Mouse (Mus musculus) ES-E14 (cell line): ENCODE results near the gene Cdk11b. TPM values are rescaled to one million over a fixed set of nuclear protein-coding genes. Genes with fewer than 3 reads are reported as not detected.

ENCODE experiments used
- DNase-seq: peaks from one replicate; pipeline ENCODE4 v3.0.0-alpha.2; 2013; ENCODE audit warnings: low read depth, low spot score
- H3K27ac ChIP-seq: 2 replicates; pipeline ENCODE4 v1.5.1; 2012; ENCODE audit warnings: low read depth, mild to moderate bottlenecking, low read length, moderate library complexity, mixed read lengths; ENCODE audit not compliant: poor library complexity, insufficient read depth, severe bottlenecking
- H3K36me3 ChIP-seq: 2 replicates; pipeline ENCODE4 v1.6.1; 2012; ENCODE audit warnings: mild to moderate bottlenecking, low read length, moderate library complexity, mixed read lengths; ENCODE audit not compliant: control insufficient read depth, poor library complexity, insufficient read depth, severe bottlenecking
- H3K4me1 ChIP-seq, 2 experiments: fragments of 150-350 bp in 1 of 2; sonication (generic) in 1 of 2; 2 replicates each; pipeline ENCODE4 v1.6.1; 2012; ENCODE audit warnings: low read length in 2 of 2, mild to moderate bottlenecking in 1 of 2, mixed read lengths in 1 of 2; ENCODE audit not compliant: control insufficient read depth in 2 of 2, insufficient read depth in 2 of 2, poor library complexity in 1 of 2
- H3K4me3 ChIP-seq, 2 experiments: fragments of 150-350 bp in 1 of 2; sonication (generic) in 1 of 2; 2 replicates each; pipeline ENCODE4 v1.5.1; 2012; ENCODE audit warnings: low read length in 2 of 2, low read depth in 1 of 2, mild to moderate bottlenecking in 1 of 2, mixed read lengths in 1 of 2; ENCODE audit not compliant: insufficient read depth in 1 of 2, poor library complexity in 1 of 2, severe bottlenecking in 1 of 2
- H3K9ac ChIP-seq: 2 replicates; pipeline ENCODE4 v1.6.1; 2012; ENCODE audit warnings: low read depth, mild to moderate bottlenecking, low read length, mixed read lengths; ENCODE audit not compliant: poor library complexity, insufficient read depth, severe bottlenecking
- H3K9me3 ChIP-seq: fragments of 150-350 bp; sonication (generic); 2 replicates; pipeline ENCODE4 v1.6.1; 2012; ENCODE audit warnings: low read depth, mild to moderate bottlenecking, low read length; ENCODE audit not compliant: control insufficient read depth, insufficient read depth
- CHD2 ChIP-seq: IDR thresholded peaks from 2 replicates; pipeline ENCODE4 v1.6.1; 2014; ENCODE audit warnings: mild to moderate bottlenecking, low read depth, low read length, inconsistent platforms
- HCFC1 ChIP-seq: IDR thresholded peaks from 2 replicates; pipeline ENCODE4 v1.6.1; 2012; ENCODE audit warnings: low read length, inconsistent platforms, borderline replicate concordance; ENCODE audit not compliant: insufficient read depth
- MAFK ChIP-seq: IDR thresholded peaks from 2 replicates; pipeline ENCODE4 v1.6.1; 2014; ENCODE audit warnings: mild to moderate bottlenecking, low read depth, low read length, inconsistent platforms; ENCODE audit not compliant: insufficient read depth
- ZC3H11A ChIP-seq: IDR thresholded peaks from 2 replicates; pipeline ENCODE4 v1.6.1; 2012; ENCODE audit warnings: low read depth, mild to moderate bottlenecking, inconsistent platforms, low read length, borderline replicate concordance
- ZNF384 ChIP-seq: IDR thresholded peaks from 2 replicates; pipeline ENCODE4 v1.6.1; 2012; ENCODE audit warnings: low read depth, low read length, inconsistent platforms
- in situ Hi-C, 2 experiments: fragments of 600-800 bp; cut with MboI; formaldehyde crosslinking; loops; one replicate each; pipeline ENCODE4 v1.15.1; 2025; ENCODE audit warnings: low sequenced_read_pairs in 2 of 2, inconsistent platforms in 1 of 2; ENCODE audit not compliant: unreplicated experiment in 2 of 2
- total RNA-seq: library from RNA; depleted of rRNA; stranded (reverse); fragments of 300-350 nt; gene quantifications from 2 replicates; pipeline ENCODE4 v1.2.3, GENCODE M21; 2012; rRNA removed

The Cdk11b gene
- total RNA-seq, 1 experiment = 50.1 TPM

DNA sequence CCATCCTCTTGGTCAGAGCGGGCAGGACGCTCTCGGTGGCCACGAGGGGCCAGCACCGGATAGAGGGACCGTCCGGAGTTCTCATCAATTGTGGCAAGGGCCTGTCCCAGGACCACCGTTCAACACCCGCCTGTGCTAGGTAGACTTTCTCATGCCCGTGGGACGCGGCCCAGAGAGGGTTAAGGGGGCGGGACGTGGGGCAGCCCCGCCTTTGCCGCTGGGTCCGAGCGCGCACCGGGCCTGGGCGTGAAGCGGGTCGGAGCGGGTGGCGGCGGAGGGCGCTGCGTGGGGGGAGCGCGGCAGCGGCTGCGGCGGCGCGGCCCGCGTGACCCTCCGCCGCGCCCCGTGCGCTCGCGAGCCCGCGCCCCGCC lies 69.4 kb downstream of the Cdk11b start, which contains the start of gene Fndc10:
Gene Fndc10, plus strand, starts transcription at position 232 of the 371 bp plus-strand sequence.
- H3K36me3 ChIP-seq = peaks cover 3% of the 10 kb centered on the region; the same call in 1 of the 2 replicates
- in situ Hi-C loops = no loop called here
- TF ChIP-seq HCFC1 (peak; percentile 42; the same call in 1 of the 2 replicates), ZNF384 (no peak)
- H3K4me3 ChIP-seq = peak within 1 kb of the TSS; percentile 69 to 84
- H3K27ac ChIP-seq = no peak within 1 kb of the TSS; the same call in 1 of the 2 replicates
- H3K9me3 ChIP-seq = no peaks in the 10 kb centered on the region
- H3K9ac ChIP-seq = peak within 1 kb of the TSS; percentile 71
- H3K4me1 ChIP-seq = peaks cover 0 to 20% of the 10 kb centered on the region in 2 experiments; a peak in 1 of 4 replicates
- DNase-seq = peak; percentile 35

GRCm38 (mm10) chr4:155694482-155695401 lies 70.1 kb downstream of the Cdk11b start:
- Histone ChIP-seq H3K9me3 (no peaks in the 10 kb centered on the region), H3K36me3 (peaks cover 3% of the 10 kb centered on the region; the same call in 1 of the 2 replicates), H3K4me3 (peak overlapping the region; percentile 61 to 84), H3K9ac (peak overlapping the region; percentile 71), H3K27ac (no peak overlapping the region; the same call in 1 of the 2 replicates), H3K4me1 (peaks cover 0 to 20% of the 10 kb centered on the region in 2 experiments; a peak in 1 of 4 replicates)
- TF ChIP-seq ZNF384 = no peak
- no peak for TF ChIP-seq CHD2
- TF ChIP-seq HCFC1 = no peak
- no peak for TF ChIP-seq ZC3H11A
- TF ChIP-seq MAFK = no peak
- in situ Hi-C loops = no loop called here
- peak; percentile 19 for DNase-seq

- no peak for DNase-seq
- in situ Hi-C loops = no loop called here
- H3K27ac ChIP-seq = no peak overlapping the region
- peaks cover 0 to 20% of the 10 kb centered on the region in 2 experiments; a peak in 1 of 4 replicates for H3K4me1 ChIP-seq
- H3K9me3 ChIP-seq = no peaks in the 10 kb centered on the region
- peaks cover 3% of the 10 kb centered on the region; the same call in 1 of the 2 replicates for H3K36me3 ChIP-seq
- peak overlapping the region; percentile 61 to 84 for H3K4me3 ChIP-seq
- peak overlapping the region; percentile 71; the same call in 1 of the 2 replicates for H3K9ac ChIP-seq
- TF ChIP-seq CHD2 (no peak), MAFK (no peak), ZNF384 (no peak), HCFC1 (no peak), ZC3H11A (no peak)
Observed at GRCm38 (mm10) chr4:155695531-155696062, 70.9 kb downstream of the Cdk11b start.

GRCm38 (mm10) chr4:155696261-155697255 lies 71.9 kb downstream of the Cdk11b start:
- in situ Hi-C loops = no loop called here
- peak overlapping the region; percentile 91 for H3K27ac ChIP-seq
- H3K4me3 ChIP-seq = peak overlapping the region; percentile 39 to 84; a peak in 3 of 4 replicates
- peaks cover 0 to 20% of the 10 kb centered on the region in 2 experiments; a peak in 1 of 4 replicates for H3K4me1 ChIP-seq
- TF ChIP-seq HCFC1 = no peak
- TF ChIP-seq CHD2 = no peak
- H3K36me3 ChIP-seq = peaks cover 3% of the 10 kb centered on the region; the same call in 1 of the 2 replicates
- H3K9me3 ChIP-seq = no peaks in the 10 kb centered on the region
- peak overlapping the region; percentile 71 for H3K9ac ChIP-seq
- peak; percentile 43 for DNase-seq

Other genes starting within 250 kb of the Cdk11b start
- not detected in 2 replicates for gene Gabrd, start 226.7 kb upstream of the Cdk11b start, total RNA-seq
- gene Cfap74, start 215.7 kb upstream of the Cdk11b start, total RNA-seq = 4.8 and 5.0 TPM in 2 replicates
- gene Tmem52, start 155.7 kb upstream of the Cdk11b start, total RNA-seq = 0.58 and 0.67 TPM in 2 replicates
- 134 and 156 TPM in 2 replicates for gene Gnb1, start 133.5 kb upstream of the Cdk11b start, total RNA-seq
- gene Nadk, start 62.5 kb upstream of the Cdk11b start, total RNA-seq = 73.5 and 88.5 TPM in 2 replicates
- 25.5 and 33.5 TPM in 2 replicates for gene Slc35e2, start 23.4 kb upstream of the Cdk11b start, total RNA-seq
- gene Gm10563, start 20.6 kb downstream of the Cdk11b start, total RNA-seq = not detected in 2 replicates
- gene Mmp23, start 28.5 kb downstream of the Cdk11b start, total RNA-seq = 12.1 and 19.0 TPM in 2 replicates
- gene Mib2, start 44.3 kb downstream of the Cdk11b start, total RNA-seq = 55.3 and 100 TPM in 2 replicates
- gene Fndc10, start 69.5 kb downstream of the Cdk11b start, total RNA-seq = 10.0 and 22.1 TPM in 2 replicates
- gene Ssu72, start 79.9 kb downstream of the Cdk11b start, total RNA-seq = 125 and 129 TPM in 2 replicates
- gene Tmem240, start 109.9 kb downstream of the Cdk11b start, total RNA-seq = 0.22 and 0.58 TPM in 2 replicates
- 169 and 267 TPM in 2 replicates for gene Atad3a, start 136.2 kb downstream of the Cdk11b start, total RNA-seq
- gene Vwa1, start 149.8 kb downstream of the Cdk11b start, total RNA-seq = 4.6 and 10.6 TPM in 2 replicates
- gene Tmem88b, start 161.0 kb downstream of the Cdk11b start, total RNA-seq = 0.09 and 0.11 TPM in 2 replicates
- 0.49 and 0.74 TPM in 2 replicates for gene Ankrd65, start 165.6 kb downstream of the Cdk11b start, total RNA-seq
- gene Mrpl20, start 178.0 kb downstream of the Cdk11b start, total RNA-seq = 114 and 157 TPM in 2 replicates
- gene Ccnl2, start 187.6 kb downstream of the Cdk11b start, total RNA-seq = 103 and 171 TPM in 2 replicates
- gene Aurkaip1, start 206.4 kb downstream of the Cdk11b start, total RNA-seq = 156 and 162 TPM in 2 replicates
- gene Mxra8, start 214.8 kb downstream of the Cdk11b start, total RNA-seq = 14.2 and 14.4 TPM in 2 replicates
- 49.8 and 88.0 TPM in 2 replicates for gene Dvl1, start 222.5 kb downstream of the Cdk11b start, total RNA-seq
- 0.40 and 0.58 TPM in 2 replicates for gene Tas1r3, start 238.5 kb downstream of the Cdk11b start, total RNA-seq
- 9.7 and 10.1 TPM in 2 replicates for gene Cptp, start 244.6 kb downstream of the Cdk11b start, total RNA-seq
- gene Ints11, start 244.7 kb downstream of the Cdk11b start, total RNA-seq = 106 and 119 TPM in 2 replicates